Mouse (Mus musculus) embryo, embryonic 11.5 days (tissue): ENCODE results near the gene Hadha.

Source experiments
- DNase-seq: peaks from one replicate; pipeline ENCODE4 v3.0.0-alpha.2; 2012; ENCODE audit warnings: low read depth, low spot score

Hadha gene

DNA sequence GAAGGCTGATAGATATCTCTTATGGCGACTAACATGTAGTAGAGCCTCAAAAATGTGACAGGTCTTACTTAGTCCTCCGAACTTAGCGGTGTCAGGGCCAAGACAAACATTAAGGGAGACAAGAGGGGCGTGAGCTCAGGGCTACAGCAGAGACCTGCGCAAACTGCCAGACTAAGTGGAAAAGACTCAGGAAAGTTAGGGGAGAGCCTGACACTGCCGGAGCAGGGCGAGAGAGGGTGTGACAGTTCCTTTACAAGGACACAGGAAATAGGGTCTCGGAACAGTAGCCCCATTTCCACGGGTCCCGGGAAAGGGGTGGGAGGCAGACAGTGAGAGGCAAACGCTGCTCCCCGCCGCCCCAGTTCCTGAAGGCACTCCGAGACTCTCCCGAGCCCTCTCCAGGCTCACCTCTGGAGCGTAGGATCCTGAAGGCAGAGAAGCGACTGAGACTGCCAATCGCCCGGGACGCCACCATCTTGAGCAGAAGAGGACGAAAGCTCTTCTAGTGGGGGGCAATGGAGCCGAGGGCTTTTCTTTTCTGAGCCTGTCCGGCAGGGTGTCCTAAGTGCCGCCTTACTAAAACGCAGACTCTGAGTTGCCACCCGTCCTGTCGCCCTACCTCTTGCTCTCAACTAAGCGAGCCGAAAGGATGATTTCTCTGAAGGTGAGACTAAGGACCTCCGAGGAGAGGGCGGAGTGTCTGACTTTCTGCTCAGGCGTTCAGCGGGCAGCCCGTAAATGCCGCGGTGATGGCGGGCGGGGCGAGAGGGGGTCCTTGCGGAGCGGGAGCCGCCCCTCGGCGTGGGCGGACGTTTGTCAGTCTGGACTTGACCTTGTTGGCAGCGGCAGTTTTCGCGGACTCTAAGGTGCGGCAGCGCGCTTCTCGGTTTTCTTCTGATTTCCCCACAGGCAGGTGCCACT, at the start of gene Hadha, which contains the start of gene Hadhb:
Hadha (minus strand) TSS at position 689 of the 921 bp plus-strand sequence.
Hadhb (plus strand) TSS at position 775 of the 921 bp plus-strand sequence.
- peak; percentile 79 for DNase-seq

DNA sequence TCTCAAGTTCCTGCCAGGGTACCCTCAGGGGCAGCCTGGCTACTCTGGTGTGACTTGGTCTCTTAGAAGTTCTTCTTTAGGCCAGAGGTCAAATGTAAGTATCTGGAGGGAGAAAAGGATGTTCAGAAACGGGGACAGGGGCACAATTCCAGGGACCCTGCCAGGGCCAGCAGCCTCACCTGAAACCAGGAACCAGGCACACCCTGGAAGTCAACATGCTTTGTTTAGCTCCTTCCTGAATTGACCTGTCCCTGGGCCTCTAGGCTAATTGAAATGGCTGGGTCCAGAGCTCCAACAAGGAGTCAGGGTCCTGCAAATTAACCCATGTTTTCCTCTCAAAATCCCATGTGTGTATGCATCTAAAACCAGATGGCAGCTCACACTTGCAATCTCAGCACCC, 49.5 kb upstream of the Hadha start:
- no peak for DNase-seq

DNA sequence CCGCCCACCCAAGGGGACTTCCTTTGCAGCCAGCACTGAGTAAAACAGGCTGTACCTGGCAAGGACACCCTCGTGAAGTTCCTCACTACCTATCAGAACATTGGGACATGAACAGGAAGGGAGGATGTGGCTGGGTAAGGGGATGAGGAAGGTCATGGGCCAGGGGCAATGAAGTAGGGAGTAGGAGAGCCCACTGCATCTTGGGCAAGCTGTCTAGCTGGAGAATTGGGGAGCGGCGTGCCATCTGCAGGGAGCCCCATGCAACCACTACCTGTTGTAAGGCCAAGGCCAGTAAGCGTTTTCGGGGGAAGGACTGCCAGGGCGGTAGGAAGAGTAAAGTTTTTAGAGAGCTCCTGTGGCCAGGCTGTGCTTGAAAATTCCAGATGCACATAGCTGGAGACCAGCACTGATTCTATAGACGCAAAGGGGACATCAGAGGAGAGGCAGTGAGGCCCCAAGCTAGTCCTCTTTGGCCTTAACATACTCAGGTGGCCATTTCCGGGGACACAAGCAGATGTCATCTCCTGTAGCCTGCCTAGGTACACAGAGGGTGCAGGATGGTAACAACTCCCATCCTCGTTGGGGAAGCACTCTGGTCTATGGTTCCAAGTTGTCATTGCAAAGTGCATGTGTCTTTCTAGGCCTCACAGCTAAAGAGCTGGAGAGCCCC, 48.4 kb upstream of the Hadha start:
- DNase-seq = no peak

DNA sequence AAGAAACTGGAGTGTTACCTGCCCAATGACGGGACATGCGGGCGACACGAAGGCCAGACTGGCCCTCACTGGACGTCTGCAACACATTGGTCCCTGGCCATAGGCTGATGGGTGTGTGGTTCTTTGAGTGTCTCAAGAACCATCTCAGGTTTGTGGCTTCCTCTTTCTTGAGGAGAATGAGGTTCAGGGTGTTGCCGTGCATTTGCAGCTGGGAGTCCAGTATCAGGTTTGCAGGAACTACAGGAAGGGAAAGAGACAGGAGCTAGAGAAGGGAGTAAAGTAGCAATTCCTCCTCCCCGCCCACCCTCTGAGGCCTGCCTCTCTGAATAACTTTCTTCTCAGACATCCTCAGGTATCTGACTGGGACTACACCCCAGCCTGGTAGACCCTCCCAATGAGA, 47.3 kb upstream of the Hadha start:
- no peak for DNase-seq

DNA sequence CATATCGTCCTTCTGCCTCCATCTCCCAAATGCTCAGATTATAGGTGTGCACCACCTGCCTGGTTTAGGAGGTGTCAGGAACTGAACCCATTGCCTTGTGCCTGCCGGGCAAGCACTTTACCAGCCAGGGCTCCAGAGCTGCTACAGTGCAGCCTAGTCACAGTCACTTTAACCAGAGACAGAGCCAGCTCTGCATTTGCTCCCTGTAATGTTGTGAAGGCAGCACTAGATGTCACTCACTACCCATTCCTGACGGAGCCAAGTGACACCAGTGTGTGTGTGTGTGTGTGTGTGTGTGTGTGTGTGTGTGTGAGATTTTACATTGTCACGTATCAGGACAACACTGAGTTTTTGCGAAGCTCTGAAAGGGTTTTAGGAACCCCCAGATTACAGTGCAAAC, 46.6 kb upstream of the Hadha start:
- DNase-seq = peak; percentile 5

DNA sequence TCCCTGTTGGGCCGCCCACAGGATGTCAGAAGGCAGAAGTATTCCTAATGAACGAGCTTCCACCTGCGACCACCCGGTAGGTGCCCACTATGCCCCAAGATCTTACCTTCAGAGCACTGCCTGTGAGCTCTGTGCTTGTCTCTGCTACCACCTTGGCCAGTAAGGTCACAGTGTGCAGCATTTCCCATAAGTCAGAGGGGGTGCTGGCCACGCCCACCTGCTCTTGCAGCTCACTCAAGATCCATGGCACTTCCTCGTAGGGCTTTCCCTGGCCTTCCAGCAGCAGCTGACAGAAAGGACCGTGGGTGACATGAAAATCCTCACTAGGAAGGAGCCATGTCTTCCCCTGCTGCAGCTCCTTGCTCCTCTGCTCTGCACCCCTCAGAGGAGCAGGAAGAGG, 43.3 kb upstream of the Hadha start:
- no peak for DNase-seq

DNA sequence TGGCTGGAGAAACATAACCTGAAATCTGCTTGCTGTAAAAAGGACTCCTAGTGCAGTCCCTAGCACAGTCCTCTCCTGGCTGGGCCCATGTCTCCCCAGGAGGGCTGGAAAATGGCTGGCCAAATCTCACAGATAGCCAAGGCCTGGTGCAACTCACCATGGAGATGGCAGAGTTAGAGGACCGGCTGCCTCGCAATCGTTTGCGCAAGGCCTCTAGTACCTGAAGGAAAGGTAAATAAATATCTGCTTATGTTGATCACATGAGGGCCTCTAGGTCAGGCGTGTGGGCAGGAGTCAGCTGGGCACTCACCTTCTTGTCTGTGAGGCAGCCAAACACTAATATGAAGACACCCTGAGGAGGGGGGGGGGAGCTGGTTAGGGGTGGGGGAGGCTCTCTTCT, 40.4 kb upstream of the Hadha start:
- no peak for DNase-seq

DNA sequence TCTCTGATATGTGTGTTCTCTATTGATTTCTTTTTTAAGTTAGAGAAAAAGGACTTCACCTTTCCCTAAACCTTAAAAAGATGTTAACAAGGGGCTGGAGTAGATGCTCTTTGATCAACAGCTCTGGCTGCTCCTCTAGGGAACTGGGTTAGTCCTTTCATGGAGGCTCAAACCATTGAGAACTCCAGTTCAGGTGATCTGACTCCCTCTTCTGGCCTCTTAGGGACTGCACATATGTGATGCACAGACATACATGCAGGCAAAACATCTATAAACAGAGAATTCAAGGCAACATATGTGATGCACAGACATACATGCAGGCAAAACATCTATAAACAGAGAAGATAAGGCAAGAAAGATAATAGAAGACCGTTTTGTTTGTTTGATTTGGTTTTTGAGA, 37.5 kb upstream of the Hadha start:
- DNase-seq = no peak

DNA sequence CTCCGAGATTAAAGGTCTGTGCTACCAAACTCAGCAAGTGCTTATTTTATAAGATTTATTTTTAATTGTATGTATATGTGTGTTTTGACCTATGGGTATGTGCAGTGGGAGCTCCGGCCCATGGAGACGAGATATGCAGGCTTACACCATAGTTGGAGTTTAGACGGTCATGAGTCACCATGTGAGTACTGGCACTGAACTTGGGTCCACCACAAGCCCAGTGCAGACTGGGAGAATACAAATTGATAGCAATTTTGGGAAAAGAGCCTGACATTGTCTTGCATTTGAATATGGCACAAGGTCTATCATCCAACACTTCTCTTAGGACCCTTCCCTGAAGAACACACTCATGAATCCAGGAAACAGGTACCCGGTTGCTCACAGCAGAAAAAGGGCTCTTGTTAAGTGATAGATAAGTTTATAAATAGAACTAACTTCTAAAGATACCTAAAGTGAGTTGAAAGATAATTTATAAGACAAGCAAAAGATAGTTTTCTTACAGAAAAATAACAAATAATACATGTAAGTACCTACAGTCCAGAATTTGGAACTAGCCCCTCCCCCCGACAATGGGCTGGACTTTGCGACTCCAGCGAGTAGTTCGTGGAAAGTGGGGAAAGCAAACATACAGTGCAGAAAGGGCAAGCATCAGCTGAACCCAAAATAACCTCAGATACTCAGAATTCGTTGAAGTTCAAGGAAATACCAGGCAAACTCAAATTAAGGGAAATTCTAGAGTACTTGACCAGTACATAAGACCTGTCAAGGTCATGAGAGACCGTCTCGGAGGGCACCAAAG, 32.9 kb upstream of the Hadha start:
- DNase-seq = no peak

DNA sequence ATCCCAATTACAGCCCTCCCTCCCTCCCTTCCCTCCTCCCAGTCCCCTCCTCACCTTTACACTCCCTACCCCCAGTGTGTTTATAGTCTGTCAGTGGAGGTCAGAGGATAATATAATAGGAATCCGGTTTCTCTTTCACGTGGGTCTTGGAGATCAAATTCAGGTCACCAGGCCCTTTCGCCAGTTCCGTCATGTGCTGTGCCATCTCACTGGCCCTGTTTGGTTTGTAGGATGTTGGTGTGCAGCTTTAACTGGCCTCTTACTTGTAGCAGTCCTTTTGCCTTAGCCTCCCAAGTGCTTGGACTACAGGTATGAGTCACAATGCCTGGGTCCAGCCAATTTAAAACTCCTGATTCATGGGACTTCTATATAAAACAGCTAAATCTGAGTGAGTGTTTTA, 20.8 kb upstream of the Hadha start:
- DNase-seq = no peak

DNA sequence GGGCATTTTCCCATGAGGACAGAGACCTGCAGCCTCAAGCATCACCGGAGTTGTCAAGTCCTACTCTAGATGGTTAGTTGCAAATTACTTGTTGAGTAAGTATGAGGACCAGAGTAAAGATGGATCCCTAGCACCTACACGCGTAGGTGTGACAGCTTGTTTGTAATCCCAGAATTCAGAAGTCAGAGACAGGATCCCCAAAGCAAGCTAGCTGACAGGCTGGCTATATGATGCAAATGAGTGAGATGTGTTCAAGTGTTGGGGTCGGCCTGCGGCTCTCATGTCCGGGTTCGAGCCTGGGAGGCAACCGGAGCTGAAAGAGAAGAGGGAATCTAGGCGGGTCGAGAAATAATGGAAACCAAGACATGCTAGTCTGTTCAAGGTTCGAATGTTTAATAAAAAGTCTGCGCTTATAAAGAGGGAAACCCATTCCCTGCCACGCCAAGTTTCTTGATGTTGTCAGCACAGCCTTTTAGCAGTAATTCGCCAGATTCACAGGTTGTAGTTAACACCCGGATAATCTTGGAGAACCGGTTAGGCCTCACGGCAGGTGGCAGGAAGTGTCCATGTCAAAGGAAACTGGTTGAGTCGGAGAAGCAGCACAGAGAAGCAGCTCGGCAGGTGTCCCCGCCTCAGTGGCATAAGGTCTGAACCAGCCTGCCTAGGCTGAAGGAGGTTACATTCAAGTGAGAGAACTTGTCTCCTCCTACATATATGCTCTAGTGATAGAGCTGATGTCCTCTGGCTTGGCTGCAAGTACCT, 18.1 kb upstream of the Hadha start:
- DNase-seq = no peak

DNA sequence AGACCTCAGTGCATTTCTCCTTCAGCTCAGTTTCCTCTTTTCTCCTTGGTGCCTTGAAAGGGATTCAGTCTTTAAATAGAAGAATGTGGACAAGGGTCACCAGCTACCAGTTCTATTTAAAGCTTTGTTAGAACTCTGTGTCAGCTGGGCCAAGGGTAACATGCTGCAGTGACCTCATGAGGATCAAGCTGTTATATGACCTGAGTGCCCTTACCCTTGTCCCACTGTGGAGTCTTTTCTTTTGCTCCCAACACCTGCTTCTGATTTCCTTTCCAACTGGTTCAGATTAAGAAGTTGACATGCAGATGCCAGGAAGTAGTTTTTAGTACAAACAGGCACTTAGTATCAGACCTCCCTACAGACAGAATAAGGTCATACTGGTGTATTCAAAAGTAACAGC, 17.2 kb upstream of the Hadha start:
- DNase-seq = peak; percentile 34

DNA sequence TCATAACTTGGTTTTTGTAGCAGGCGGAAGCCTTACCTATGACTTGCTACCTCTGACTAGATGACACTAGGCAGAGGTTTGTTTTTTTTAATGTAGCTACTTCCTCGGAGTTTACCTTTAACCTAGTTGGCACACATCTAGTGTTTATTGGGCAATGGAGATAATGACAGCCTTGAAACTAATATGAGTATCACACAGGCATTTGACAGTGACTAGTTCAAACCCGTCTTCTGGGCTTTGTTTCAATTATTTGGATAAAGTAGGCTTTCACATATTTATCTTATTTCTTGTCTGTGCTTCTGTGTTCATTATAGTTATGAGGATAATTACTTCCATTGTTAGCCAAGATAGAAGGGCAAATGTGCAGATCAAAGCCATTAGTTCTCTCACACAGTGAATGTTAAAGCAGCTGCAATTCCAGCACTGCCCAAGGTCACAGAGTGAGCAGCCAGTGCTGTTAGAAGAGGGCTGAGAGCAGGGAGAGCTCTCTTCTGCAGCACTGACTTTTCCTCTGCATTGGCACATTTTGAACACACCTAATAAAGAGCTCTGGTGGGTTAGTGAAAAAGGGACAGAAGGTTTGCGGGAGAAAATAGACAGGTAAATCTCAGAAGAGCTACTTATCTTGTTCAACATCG, 15.5 kb upstream of the Hadha start:
- DNase-seq = no peak

DNA sequence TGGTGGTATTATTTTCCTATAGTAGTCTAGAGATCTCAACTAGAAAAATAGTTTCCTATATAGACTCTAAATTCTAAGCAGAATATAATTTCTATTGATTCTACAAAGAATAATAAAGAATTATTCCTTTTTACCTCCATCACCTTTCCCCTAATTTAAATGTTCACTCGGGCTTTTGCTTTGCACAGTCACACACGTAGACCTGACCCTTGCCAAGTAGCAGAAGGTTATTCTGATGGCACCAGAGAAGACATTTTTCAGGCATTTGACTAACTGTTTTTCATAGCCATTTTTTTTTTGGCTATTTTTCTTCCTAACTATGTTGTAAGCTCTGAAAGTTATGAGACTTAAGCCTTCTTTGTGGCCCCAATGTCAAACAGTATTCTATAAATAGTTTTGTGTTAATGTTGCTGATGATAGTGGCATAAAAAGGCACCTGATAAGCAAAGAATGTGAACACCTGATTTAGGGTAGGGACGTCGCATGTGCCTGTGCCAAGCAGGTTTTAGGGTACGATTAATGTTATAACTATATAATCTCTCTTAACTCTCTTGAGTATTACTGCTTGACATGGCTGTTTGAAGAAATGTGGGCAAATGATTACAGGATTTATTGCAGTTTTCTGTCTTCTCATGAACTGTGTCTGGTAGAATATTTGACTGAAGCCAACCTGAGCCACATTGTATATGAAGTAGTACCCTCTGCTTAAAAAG, 10.4 kb upstream of the Hadha start:
- no peak for DNase-seq

DNA sequence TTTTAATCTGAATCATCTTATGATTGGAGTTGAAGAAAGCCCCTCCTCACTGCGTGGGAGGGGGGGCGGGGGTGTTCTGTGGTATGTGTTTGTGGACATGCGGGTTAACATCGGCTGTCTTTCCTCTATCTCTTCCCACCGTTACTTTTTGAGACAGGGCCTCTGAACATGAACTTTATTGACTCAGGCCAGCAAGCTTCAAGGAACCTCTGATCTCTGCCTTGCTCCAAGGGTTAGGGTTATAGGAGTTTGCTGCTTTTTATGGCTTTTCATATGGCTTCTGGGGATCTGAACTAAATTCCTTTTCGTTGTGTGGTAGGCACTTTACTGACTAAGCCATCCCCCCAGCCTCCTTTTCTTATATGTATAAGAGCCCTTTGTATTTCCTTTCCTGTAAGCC, 7.4 kb upstream of the Hadha start:
- no peak for DNase-seq

DNA sequence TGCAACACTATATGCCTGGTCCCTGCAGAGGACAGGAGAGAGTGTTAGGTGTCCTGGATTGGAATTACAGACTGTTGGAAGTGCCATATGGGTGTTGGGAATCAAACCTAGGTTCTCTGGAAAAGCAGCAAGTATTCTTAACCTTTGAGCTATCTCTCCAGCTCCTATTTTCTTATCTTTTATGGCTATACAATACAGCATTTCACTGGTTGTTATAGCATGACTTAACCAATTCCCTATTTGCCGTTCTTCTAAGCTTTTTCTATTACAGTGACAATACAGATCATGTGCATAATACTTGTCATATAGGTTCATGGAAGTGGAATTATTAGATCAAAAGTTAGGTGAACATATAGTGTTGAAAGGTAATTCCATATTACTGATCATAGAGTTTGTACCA, 6.9 kb upstream of the Hadha start:
- no peak for DNase-seq

DNA sequence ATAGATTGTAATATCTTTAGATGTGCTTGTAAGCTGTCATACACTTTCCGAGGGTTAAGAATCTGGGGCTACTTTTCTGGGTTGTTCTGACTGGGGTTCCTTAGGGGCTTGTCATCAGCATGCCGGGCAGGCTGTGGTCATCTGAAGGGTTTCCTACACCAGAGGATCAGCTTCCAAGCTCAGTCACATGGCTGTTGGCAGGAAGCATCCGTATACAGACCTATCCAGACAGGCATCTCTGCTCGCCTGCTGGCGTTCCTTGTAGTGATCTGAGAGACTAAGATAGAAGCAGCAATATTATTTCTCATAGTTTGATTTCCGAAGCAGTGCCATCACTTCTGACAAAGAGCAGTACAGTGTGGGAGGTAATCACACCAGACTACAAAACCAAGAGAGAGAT, 4.6 kb upstream of the Hadha start:
- no peak for DNase-seq

DNA sequence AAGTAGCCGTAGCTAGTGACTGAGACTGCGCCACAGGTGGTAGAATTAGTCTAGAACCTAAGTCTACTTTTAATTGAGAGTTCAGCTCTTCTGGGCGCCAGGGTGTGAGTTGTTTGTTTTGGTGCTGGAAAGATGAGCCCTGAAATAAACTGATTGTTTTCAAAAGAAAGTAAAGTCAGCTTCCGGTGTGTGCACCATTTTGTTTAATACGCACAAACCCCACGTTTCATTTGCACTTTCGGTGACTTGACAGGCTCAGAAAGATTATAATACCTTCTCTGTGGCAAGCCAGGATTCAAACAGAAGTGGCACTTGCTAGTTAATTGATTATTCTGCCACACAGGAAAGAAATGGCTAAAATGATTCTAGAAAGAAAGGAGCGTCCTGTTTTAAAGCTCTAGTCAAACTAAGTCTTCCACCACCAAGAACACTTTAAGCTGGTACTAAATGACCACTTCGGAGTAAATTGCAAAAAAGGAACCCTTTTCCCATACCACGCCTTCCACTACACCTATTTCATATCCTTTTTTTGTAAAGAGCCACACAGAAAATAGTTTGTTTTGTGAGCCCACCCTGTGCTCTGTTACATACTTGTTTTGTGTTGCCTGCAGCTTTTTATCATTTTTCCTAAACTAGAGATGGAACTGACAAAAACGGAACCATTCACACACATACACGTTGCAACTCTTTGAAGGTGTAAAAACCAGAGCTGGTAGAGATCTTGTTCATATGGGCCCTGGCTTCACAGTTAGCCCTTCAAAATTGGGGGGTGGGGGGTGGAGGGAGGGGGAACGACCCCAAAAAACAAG, 1.1 kb upstream of the Hadha start:
- no peak for DNase-seq

DNA sequence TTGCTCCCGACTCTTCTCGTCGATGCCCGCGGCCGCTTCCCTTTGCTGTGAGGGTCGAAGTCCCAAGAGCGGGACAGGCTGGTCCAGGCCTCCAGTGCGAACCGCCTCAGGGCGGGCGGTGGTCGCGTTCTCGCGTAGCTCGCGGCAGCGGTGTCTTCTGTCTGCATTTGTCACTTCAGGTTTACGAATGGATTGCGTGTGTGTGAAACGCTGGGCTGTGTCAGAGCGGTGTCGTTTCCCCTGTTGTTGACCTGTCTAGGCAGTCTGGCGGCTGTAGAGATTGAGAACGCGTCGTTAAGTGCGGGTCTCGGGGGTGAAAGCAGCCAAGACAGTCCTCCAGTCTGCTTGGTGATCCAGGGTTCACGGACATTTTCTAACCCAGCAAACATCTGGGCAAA, 432 bp upstream of the Hadha start:
- DNase-seq = no peak

DNA sequence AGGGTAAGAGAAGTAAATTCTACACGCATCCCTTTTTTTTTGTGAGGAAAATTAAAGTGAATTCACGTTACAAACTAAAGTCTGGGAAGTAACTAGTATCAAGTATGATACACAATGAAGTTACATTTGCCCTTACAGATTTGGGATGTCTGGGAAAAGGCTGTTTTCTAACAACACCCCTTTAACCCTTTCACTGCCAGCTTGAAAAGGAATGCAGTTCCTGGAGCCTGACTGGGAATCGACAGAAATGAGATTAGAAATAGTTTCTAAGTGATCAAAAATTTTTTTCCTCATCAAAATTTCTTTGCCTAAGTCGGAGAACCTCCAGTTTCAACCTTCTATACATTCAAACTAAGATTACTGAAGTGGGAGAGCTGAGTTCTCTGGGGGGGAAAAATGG, 949 bp downstream of the Hadha start:
- no peak for DNase-seq
